Mouse (Mus musculus): ENCODE measurements around the gene Gpatch3.

DNA sequence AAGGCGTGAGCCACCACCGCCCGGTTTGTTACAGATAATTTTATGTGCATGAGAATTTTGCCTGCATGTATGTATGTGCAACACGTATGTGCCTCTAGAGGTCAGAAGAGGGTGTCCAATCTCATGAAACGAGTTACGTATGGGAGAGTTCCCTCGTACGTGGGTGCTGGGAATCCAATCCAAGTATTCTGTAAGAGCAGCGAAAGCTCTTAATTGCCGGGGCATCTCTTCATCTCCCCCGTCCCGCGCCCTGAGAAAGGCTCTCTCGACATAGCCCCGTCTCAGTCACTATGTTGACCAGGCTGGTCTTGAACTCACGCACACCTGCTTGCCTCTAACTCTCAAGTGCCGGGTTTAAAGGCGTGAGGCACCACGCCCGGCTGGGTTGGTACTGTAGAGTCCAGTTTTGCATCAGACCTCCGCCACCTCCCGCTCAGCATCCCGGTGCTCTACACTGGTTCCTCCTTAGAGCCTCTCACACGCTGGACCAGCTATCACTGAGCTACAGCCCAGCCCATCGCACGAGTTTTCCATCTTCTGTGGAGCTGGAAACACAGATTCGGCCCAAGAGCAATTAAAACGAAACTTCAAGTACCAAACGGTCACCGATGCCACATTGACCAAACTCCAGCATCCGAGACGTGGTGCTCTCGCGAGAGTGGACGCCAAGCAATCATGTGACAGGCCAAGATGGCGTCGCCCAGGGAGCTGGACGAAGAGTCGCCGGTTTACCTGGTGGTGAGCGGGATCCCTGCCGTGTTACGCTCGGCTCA, at the start of gene Gpatch3:
- peak; percentile 47; the same call in 1 of the 2 replicates for TF ChIP-seq POLR2A (IDR thresholded peaks at IDR 0.05; ENCODE audit: borderline replicate concordance, extremely low read depth, insufficient read depth, insufficient read length, poor library complexity, severe bottlenecking)
- peak; percentile 19; the same call in 1 of the 2 replicates for TF ChIP-seq CTCF (IDR thresholded peaks at IDR 0.05; ENCODE audit: borderline replicate concordance, extremely low read depth, insufficient read depth, insufficient read length)
